Mouse (Mus musculus) retina, embryonic 14.5 days (tissue): ENCODE measurements at regions not wholly inside any gene's neighbourhood (a gene's known extent, or its start where the extent isn't known, plus 50 kb on each side); places are given as distances from the start of the nearest gene placed in this dataset.

ENCODE experiments used
- DNase-seq: peaks from one replicate; pipeline ENCODE4 v3.0.0-alpha.2; 2015; ENCODE audit warnings: low spot score

- DNase-seq: peak; percentile 69
Observed at GRCm38 (mm10) chr6:43021967-43022366, 73.1 kb downstream of the Olfr444 start.
